Mouse (Mus musculus) liver, adult 2 months (tissue): ENCODE measurements at regions not wholly inside any gene's neighbourhood (a gene's known extent, or its start where the extent isn't known, plus 50 kb on each side); places are given as distances from the start of the nearest gene placed in this dataset.

Experiments used
- CTCF ChIP-seq: fragments of 200-500 bp; IDR thresholded peaks from 2 replicates; pipeline ENCODE4 v1.5.1; 2011; ENCODE audit warnings: low read depth, low read length, control low read depth
- POLR2A ChIP-seq: fragments of 200-500 bp; IDR thresholded peaks from 2 replicates; pipeline ENCODE4 v1.6.1; 2011; ENCODE audit warnings: low read length, control low read depth; ENCODE audit not compliant: insufficient read depth; ENCODE audit errors: extremely low read depth

GRCm38 (mm10) chr9:33546126-33546737, 910.2 kb downstream of the Ets1 start:
- TF ChIP-seq CTCF, result no peak
- no peak for TF ChIP-seq POLR2A
